Mouse (Mus musculus) stomach, postnatal 0 days (tissue): ENCODE results near the gene Slc13a2.

Experiments used
- CTCF ChIP-seq: IDR thresholded peaks from 2 replicates; pipeline ENCODE4 v1.5.1; 2016; ENCODE audit warnings: antibody characterized with exemption, low read depth, mild to moderate bottlenecking, moderate library complexity
- EP300 ChIP-seq: optimal IDR thresholded peaks from 2 replicates; pipeline ENCODE3; 2016; ENCODE audit warnings: antibody characterized with exemption

- TF ChIP-seq EP300 (no peak), CTCF (no peak)
Measured at GRCm38 (mm10) chr11:78430195-78430878, 8.3 kb upstream of the Slc13a2 start.
